Comparison of ENCODE assay signal across 9 mouse cellular contexts in the genomic region with DNA sequence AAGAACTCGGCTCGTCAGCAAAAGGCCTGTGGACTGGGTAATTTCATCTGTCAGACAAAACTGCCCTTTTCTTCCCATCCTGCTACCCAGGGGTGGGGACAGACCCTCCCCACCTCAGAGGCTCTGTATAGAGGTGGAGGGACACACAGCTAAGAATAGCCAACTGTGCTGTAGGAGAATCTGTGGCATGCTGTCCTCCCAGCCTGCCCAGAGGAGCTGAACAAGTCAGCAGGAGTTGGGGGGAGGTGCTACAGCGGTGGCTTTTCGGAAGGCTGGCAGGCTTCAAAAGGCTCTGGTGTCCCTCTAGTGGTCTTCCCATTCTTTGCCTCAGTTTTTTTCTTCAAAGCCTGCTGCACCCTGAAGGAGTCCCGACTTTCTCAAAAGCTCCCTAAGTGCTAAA. TPM values are rescaled to one million over a fixed set of nuclear protein-coding genes. Genes with fewer than 3 reads are reported as not detected.
DNase-seq lines count a peak whose midpoint lies in the region; ATAC-seq and TF ChIP-seq lines count a peak whose summit lies in the region.
"Had no signal": no experiment of that assay in that cellular context is flagged by ENCODE, and none has a peak within 500 bp of the region (broad histone marks: within the 10 kb centered on the region; RNA-seq: fewer than 3 reads in every experiment).

No protein-coding gene starts in this region.

- peaks cover 77% of the 10 kb centered on the region for H3K36me3 ChIP-seq in kidney, embryonic 15.5 days
- peaks cover 89% of the 10 kb centered on the region for H3K36me3 ChIP-seq in E14TG2a.4 (ENCODE audit: insufficient read depth, low read length)

- intact Hi-C loops in left cerebral cortex, postnatal 25 days (cut with DNase I): no loop called here

- no peak overlapping the region for H3K9ac ChIP-seq in kidney, embryonic 15.5 days
- H3K9ac ChIP-seq: liver, embryonic 15.5 days; stomach, embryonic 15.5 days had no signal

- H3K4me1 ChIP-seq in kidney, embryonic 15.5 days: peaks cover 15% of the 10 kb centered on the region
- H3K4me1 ChIP-seq in E14TG2a.4 (replicated peaks; ENCODE audit: low read depth, low read length): peaks cover 85% of the 10 kb centered on the region
- H3K4me1 ChIP-seq: stomach, embryonic 15.5 days had no signal

- no peaks in the 10 kb centered on the region for H3K27me3 ChIP-seq in kidney, embryonic 15.5 days
- no peaks in the 10 kb centered on the region for H3K27me3 ChIP-seq in E14TG2a.4 (ENCODE audit: insufficient read depth, low read length)
- H3K27me3 ChIP-seq: liver, embryonic 15.5 days; stomach, embryonic 15.5 days had no signal

- no peak for DNase-seq in kidney, adult 11 months
- peak; percentile 62 for DNase-seq in R1 (ENCODE audit: low read depth, low spot score)
- DNase-seq in left cerebral cortex, postnatal 25 days (ENCODE audit: low spot score in 2 of 2): peak; percentile 40 to 72
- DNase-seq in urinary bladder, postnatal 10 days (ENCODE audit: low spot score): no peak
- DNase-seq in adrenal gland, postnatal 36 days: no peak

- 62% methylated on average over 5 of the region's 5 CpGs for WGBS in kidney, embryonic 15.5 days

- peak; percentile 3; the same call in 1 of the 2 replicates for TF ChIP-seq CTCF in E14TG2a.4 (conservative IDR thresholded peaks at IDR 0.05; ENCODE audit: low read length)

- no peak overlapping the region for H3K4me2 ChIP-seq in kidney, embryonic 15.5 days
- H3K4me2 ChIP-seq: liver, embryonic 15.5 days; stomach, embryonic 15.5 days had no signal

- H3K9me3 ChIP-seq in kidney, embryonic 15.5 days (replicated peaks): no peaks in the 10 kb centered on the region
- no peaks in the 10 kb centered on the region for H3K9me3 ChIP-seq in E14TG2a.4 (ENCODE audit: low read length)
- H3K9me3 ChIP-seq: liver, embryonic 15.5 days; stomach, embryonic 15.5 days had no signal

- peak overlapping the region; percentile 18; the same call in 1 of the 2 replicates for H3K27ac ChIP-seq in kidney, embryonic 15.5 days
- H3K27ac ChIP-seq: liver, embryonic 15.5 days; stomach, embryonic 15.5 days had no signal

- ATAC-seq in kidney, embryonic 15.5 days (replicated peaks; ENCODE audit: low FRiP score): no peak

- H3K4me3 ChIP-seq in kidney, embryonic 15.5 days (replicated peaks): no peak overlapping the region
- H3K4me3 ChIP-seq in E14TG2a.4 (replicated peaks; ENCODE audit: low read length): no peak overlapping the region
- H3K4me3 ChIP-seq: liver, embryonic 15.5 days; stomach, embryonic 15.5 days had no signal

RNA-seq across cellular contexts. Expression of a gene that starts 13.2 kb away (rescaled TPM):
- 4.5 and 5.2 TPM in 2 replicates for polyA plus RNA-seq in kidney, embryonic 15.5 days (2015; fragmentation: Nextera tagmentation; extraction: Ambion mirVana)
- 10 to 100 TPM; 21.6 to 23.7 TPM for total RNA-seq in left cerebral cortex, postnatal 25 days (2021)
- 1 to 10 TPM; 1.9 to 2.7 TPM for total RNA-seq in adrenal gland, postnatal 36 days (2021)

RNA-seq across cellular contexts. Expression of a gene that starts 13.4 kb away (rescaled TPM):
- 205 and 210 TPM in 2 replicates for polyA plus RNA-seq in kidney, embryonic 15.5 days (2015; fragmentation: Nextera tagmentation; extraction: Ambion mirVana)
- 100 to 1,000 TPM; 153 to 154 TPM for total RNA-seq in left cerebral cortex, postnatal 25 days (2021)
- total RNA-seq in adrenal gland, postnatal 36 days (2021): 100 to 1,000 TPM; 166 to 176 TPM

RNA-seq across cellular contexts. Expression of a gene that starts 13.8 kb away (rescaled TPM):
- polyA plus RNA-seq in kidney, embryonic 15.5 days (2015; fragmentation: Nextera tagmentation; extraction: Ambion mirVana): 3.4 and 4.6 TPM in 2 replicates
- total RNA-seq in left cerebral cortex, postnatal 25 days (2021): under 1 TPM; 0.53 to 0.66 TPM
- total RNA-seq in adrenal gland, postnatal 36 days (2021): under 1 TPM; 0.53 to 0.56 TPM

RNA-seq across cellular contexts. Expression of a gene that starts 28.3 kb away (rescaled TPM):
- 0.88 and 0.98 TPM in 2 replicates for polyA plus RNA-seq in kidney, embryonic 15.5 days (2015; fragmentation: Nextera tagmentation; extraction: Ambion mirVana)
- total RNA-seq in left cerebral cortex, postnatal 25 days (2021): 1 to 10 TPM in 1 of 2 experiments, under 1 TPM in 1; 0.76 to 1.1 TPM
- under 1 TPM in 1 of 2 experiments, not detected in 1; 0.10 TPM for total RNA-seq in adrenal gland, postnatal 36 days (2021)

Comparison
In these comparisons a context has a peak if more than half of its experiments do, and no peak if none do; other contexts are left out.
1. DNase-seq: peak in R1 (single experiment) and left cerebral cortex, postnatal 25 days (2 of 2); none in kidney, adult 11 months (single experiment), urinary bladder, postnatal 10 days (single experiment) and adrenal gland, postnatal 36 days (0 of 2).
2. RNA of a gene that starts 13.2 kb away (total RNA-seq): 21.6 to 23.7 TPM in left cerebral cortex, postnatal 25 days; 1.9 to 2.7 TPM in adrenal gland, postnatal 36 days; every median in the first group is over 4 times any median in the second.